Mouse (Mus musculus) E14TG2a.4 (cell line): Measurements from ENCODE around the gene Fbxo7.

Experiments used
- CTCF ChIP-seq: conservative IDR thresholded peaks from 2 replicates; pipeline ENCODE4 v1.5.1; 2014; ENCODE audit warnings: low read length
- POU5F1 ChIP-seq: IDR thresholded peaks from 2 replicates; pipeline ENCODE4 v1.6.1; 2014; ENCODE audit warnings: low read length, borderline replicate concordance

- TF ChIP-seq CTCF (peak; percentile 89), POU5F1 (no peak)
Observed at GRCm38 (mm10) chr10:86091919-86092318, 70.1 kb downstream of the Fbxo7 start.
